Mouse (Mus musculus): ENCODE results near the gene Ifnar2. TPM values are rescaled to one million over a fixed set of nuclear protein-coding genes. Genes with fewer than 3 reads are reported as not detected.

The Ifnar2 gene
- polyA plus RNA-seq, 1 experiment from 2014 or later: 45.7 TPM

GRCm38 (mm10) chr16:91346491-91346890 lies 26.1 kb upstream of the Ifnar2 start:
- Histone ChIP-seq H3K36me3 (ENCODE audit: control insufficient read depth, insufficient read depth, low read length) (no peaks in the 10 kb centered on the region), H3K4me2 (ENCODE audit: low read depth, low read length) (no peak overlapping the region), H3K9me3 (ENCODE audit: control insufficient read depth, low read length) (no peaks in the 10 kb centered on the region), H3K27me3 (replicated peaks; ENCODE audit: control insufficient read depth, insufficient read depth, low read length) (no peaks in the 10 kb centered on the region), H3K27ac (ENCODE audit: low read length) (no peak overlapping the region), H3K4me1 (ENCODE audit: control insufficient read depth, insufficient read depth, low read length) (no peaks in the 10 kb centered on the region), H3K9ac (ENCODE audit: low read depth, low read length) (no peak overlapping the region), H3K4me3 (ENCODE audit: low read length) (no peak overlapping the region)
- ATAC-seq: no peak
- 66% methylated on average over 9 of the region's 9 CpGs for WGBS

DNA sequence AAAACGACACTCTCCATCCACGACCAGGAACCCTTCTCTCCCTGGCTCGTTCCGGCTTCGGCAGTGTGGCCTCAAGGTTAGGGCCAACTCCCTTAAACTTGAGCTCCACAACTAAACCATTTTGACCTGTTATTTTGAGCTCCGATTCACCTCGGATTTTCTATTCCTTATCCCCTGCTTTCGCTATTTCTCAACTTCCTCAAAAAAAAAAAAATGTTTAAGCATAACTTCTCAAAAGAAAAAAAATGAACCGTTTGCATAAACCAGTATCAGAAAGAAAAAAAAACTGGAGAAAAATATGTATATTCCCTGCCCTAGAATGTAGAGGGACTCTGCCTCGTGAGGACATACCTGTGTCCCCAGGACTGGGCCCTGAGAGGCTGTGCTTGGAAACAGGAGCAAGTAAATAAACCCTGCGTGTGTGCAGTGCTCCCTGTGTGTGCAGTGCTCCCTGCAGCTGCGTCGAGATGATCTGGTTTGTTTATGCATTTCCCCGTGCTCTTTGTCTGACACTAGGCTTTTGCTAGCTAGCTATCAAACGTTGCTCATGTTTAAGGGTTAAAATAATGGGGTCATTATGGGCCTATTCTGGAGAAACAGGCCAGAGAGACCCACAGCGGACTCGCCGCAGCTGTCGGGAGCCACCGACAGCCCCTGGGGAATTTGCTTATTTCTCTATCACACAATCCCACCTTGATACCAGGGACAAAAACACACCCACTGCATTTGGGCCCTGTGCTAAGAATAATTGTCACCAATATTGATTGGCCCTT lies 24.9 kb upstream of the Ifnar2 start:
- 60% methylated on average over 20 of the region's 20 CpGs for WGBS

GRCm38 (mm10) chr16:91348264-91348565 lies 24.4 kb upstream of the Ifnar2 start:
- Histone ChIP-seq H3K4me3 (ENCODE audit: low read length) (no peak overlapping the region), H3K27me3 (replicated peaks; ENCODE audit: control insufficient read depth, insufficient read depth, low read length) (no peaks in the 10 kb centered on the region), H3K36me3 (ENCODE audit: control insufficient read depth, insufficient read depth, low read length) (no peaks in the 10 kb centered on the region), H3K9ac (ENCODE audit: low read depth, low read length) (no peak overlapping the region), H3K4me2 (ENCODE audit: low read depth, low read length) (no peak overlapping the region), H3K27ac (ENCODE audit: low read length) (no peak overlapping the region), H3K9me3 (ENCODE audit: control insufficient read depth, low read length) (no peaks in the 10 kb centered on the region), H3K4me1 (ENCODE audit: control insufficient read depth, insufficient read depth, low read length) (no peaks in the 10 kb centered on the region)
- ATAC-seq: no peak
- WGBS: 78% methylated on average over 14 of the region's 14 CpGs

More for the DNA sequence above, 24.9 kb upstream of the Ifnar2 start:
- Histone ChIP-seq H3K27ac (ENCODE audit: low read length) (no peak overlapping the region), H3K27me3 (replicated peaks; ENCODE audit: control insufficient read depth, insufficient read depth, low read length) (no peaks in the 10 kb centered on the region), H3K4me2 (ENCODE audit: low read depth, low read length) (no peak overlapping the region), H3K9me3 (ENCODE audit: control insufficient read depth, low read length) (no peaks in the 10 kb centered on the region), H3K9ac (ENCODE audit: low read depth, low read length) (no peak overlapping the region), H3K4me1 (ENCODE audit: control insufficient read depth, insufficient read depth, low read length) (no peaks in the 10 kb centered on the region), H3K4me3 (ENCODE audit: low read length) (no peak overlapping the region), H3K36me3 (ENCODE audit: control insufficient read depth, insufficient read depth, low read length) (no peaks in the 10 kb centered on the region)
- ATAC-seq: no peak

GRCm38 (mm10) chr16:91348588-91349330 lies 23.8 kb upstream of the Ifnar2 start:
- Histone ChIP-seq H3K9ac (ENCODE audit: low read depth, low read length) (no peak overlapping the region), H3K9me3 (ENCODE audit: control insufficient read depth, low read length) (no peaks in the 10 kb centered on the region), H3K4me1 (ENCODE audit: control insufficient read depth, insufficient read depth, low read length) (no peaks in the 10 kb centered on the region), H3K27ac (ENCODE audit: low read length) (no peak overlapping the region), H3K36me3 (ENCODE audit: control insufficient read depth, insufficient read depth, low read length) (no peaks in the 10 kb centered on the region), H3K4me3 (ENCODE audit: low read length) (no peak overlapping the region), H3K27me3 (replicated peaks; ENCODE audit: control insufficient read depth, insufficient read depth, low read length) (no peaks in the 10 kb centered on the region), H3K4me2 (ENCODE audit: low read depth, low read length) (no peak overlapping the region)
- 70% methylated on average over 28 of the region's 28 CpGs for WGBS
- ATAC-seq: no peak

DNA sequence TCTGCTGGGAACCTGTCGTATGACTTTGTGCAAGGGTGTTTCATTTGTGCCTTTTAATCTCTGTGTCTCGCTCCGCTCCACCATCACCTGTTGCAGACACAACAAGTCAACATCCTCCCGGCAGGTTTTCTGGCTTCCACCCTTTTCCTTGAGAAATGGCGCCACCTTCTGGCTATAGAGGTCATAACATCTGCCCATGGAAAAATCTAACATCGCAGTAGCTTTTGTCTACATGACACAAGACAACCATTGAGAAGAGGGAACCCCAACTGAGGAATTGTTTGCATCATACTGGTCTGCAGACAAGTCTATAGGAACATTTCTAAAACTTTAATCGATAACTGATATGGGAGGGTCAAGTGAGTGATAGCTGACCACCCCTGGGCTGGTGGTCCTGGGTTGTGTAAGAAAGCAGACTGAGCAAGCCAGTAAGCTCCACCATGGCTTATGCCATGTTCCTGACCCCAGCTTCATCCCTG lies 20.5 kb upstream of the Ifnar2 start:
- ATAC-seq: peak; percentile 27; the same call in 1 of the 2 replicates
- H3K9ac ChIP-seq (ENCODE audit: low read depth, low read length): no peak overlapping the region
- H3K36me3 ChIP-seq (ENCODE audit: control insufficient read depth, insufficient read depth, low read length): no peaks in the 10 kb centered on the region
- H3K27me3 ChIP-seq (replicated peaks; ENCODE audit: control insufficient read depth, insufficient read depth, low read length): no peaks in the 10 kb centered on the region
- WGBS: 4% methylated on average over 7 of the region's 7 CpGs
- no peaks in the 10 kb centered on the region for H3K4me1 ChIP-seq (ENCODE audit: control insufficient read depth, insufficient read depth, low read length)
- H3K4me3 ChIP-seq (ENCODE audit: low read length): no peak overlapping the region
- no peak overlapping the region for H3K27ac ChIP-seq (ENCODE audit: low read length)
- no peaks in the 10 kb centered on the region for H3K9me3 ChIP-seq (ENCODE audit: control insufficient read depth, low read length)
- H3K4me2 ChIP-seq (ENCODE audit: low read depth, low read length): no peak overlapping the region

GRCm38 (mm10) chr16:91352749-91353148 lies 19.8 kb upstream of the Ifnar2 start:
- Histone ChIP-seq H3K9ac (ENCODE audit: low read depth, low read length) (no peak overlapping the region), H3K4me2 (ENCODE audit: low read depth, low read length) (no peak overlapping the region), H3K9me3 (ENCODE audit: control insufficient read depth, low read length) (no peaks in the 10 kb centered on the region), H3K27ac (ENCODE audit: low read length) (no peak overlapping the region), H3K4me3 (ENCODE audit: low read length) (no peak overlapping the region), H3K36me3 (ENCODE audit: control insufficient read depth, insufficient read depth, low read length) (no peaks in the 10 kb centered on the region), H3K4me1 (ENCODE audit: control insufficient read depth, insufficient read depth, low read length) (no peaks in the 10 kb centered on the region), H3K27me3 (replicated peaks; ENCODE audit: control insufficient read depth, insufficient read depth, low read length) (no peaks in the 10 kb centered on the region)
- WGBS: 56% methylated on average over 7 of the region's 7 CpGs
- peak; percentile 88 for ATAC-seq

- Histone ChIP-seq H3K27ac (ENCODE audit: low read length) (no peak overlapping the region), H3K4me3 (ENCODE audit: low read length) (no peak overlapping the region), H3K9me3 (ENCODE audit: control insufficient read depth, low read length) (no peaks in the 10 kb centered on the region), H3K36me3 (ENCODE audit: control insufficient read depth, insufficient read depth, low read length) (no peaks in the 10 kb centered on the region), H3K27me3 (replicated peaks; ENCODE audit: control insufficient read depth, insufficient read depth, low read length) (no peaks in the 10 kb centered on the region), H3K9ac (ENCODE audit: low read depth, low read length) (no peak overlapping the region), H3K4me1 (ENCODE audit: control insufficient read depth, insufficient read depth, low read length) (no peaks in the 10 kb centered on the region), H3K4me2 (ENCODE audit: low read depth, low read length) (no peak overlapping the region)
- WGBS: 83% methylated on average over 6 of the region's 6 CpGs
- ATAC-seq: peak; percentile 66; the same call in 1 of the 2 replicates
These were observed 19.4 kb upstream of the Ifnar2 start for GRCm38 (mm10) chr16:91353177-91353576.

- no peak for ATAC-seq
- 84% methylated on average over 5 of the region's 5 CpGs for WGBS
- H3K4me1 ChIP-seq (ENCODE audit: control insufficient read depth, insufficient read depth, low read length): no peaks in the 10 kb centered on the region
- no peak overlapping the region for H3K4me3 ChIP-seq (ENCODE audit: low read length)
- H3K36me3 ChIP-seq (ENCODE audit: control insufficient read depth, insufficient read depth, low read length): no peaks in the 10 kb centered on the region
- no peak overlapping the region for H3K4me2 ChIP-seq (ENCODE audit: low read depth, low read length)
- H3K27me3 ChIP-seq (replicated peaks; ENCODE audit: control insufficient read depth, insufficient read depth, low read length): no peaks in the 10 kb centered on the region
- H3K9me3 ChIP-seq (ENCODE audit: control insufficient read depth, low read length): no peaks in the 10 kb centered on the region
- no peak overlapping the region for H3K27ac ChIP-seq (ENCODE audit: low read length)
- no peak overlapping the region for H3K9ac ChIP-seq (ENCODE audit: low read depth, low read length)
These were observed 18.9 kb upstream of the Ifnar2 start for GRCm38 (mm10) chr16:91353638-91354037.

- H3K9me3 ChIP-seq (ENCODE audit: control insufficient read depth, low read length): no peaks in the 10 kb centered on the region
- H3K27ac ChIP-seq (ENCODE audit: low read length): no peak overlapping the region
- no peak overlapping the region for H3K4me3 ChIP-seq (ENCODE audit: low read length)
- no peaks in the 10 kb centered on the region for H3K36me3 ChIP-seq (ENCODE audit: control insufficient read depth, insufficient read depth, low read length)
- H3K4me1 ChIP-seq (ENCODE audit: control insufficient read depth, insufficient read depth, low read length): no peaks in the 10 kb centered on the region
- WGBS: 67% methylated on average over 4 of the region's 4 CpGs
- no peak overlapping the region for H3K4me2 ChIP-seq (ENCODE audit: low read depth, low read length)
- ATAC-seq: no peak
- no peaks in the 10 kb centered on the region for H3K27me3 ChIP-seq (replicated peaks; ENCODE audit: control insufficient read depth, insufficient read depth, low read length)
- no peak overlapping the region for H3K9ac ChIP-seq (ENCODE audit: low read depth, low read length)
These were observed 18.0 kb upstream of the Ifnar2 start for GRCm38 (mm10) chr16:91354599-91354998.

All from intestine, embryonic 16.5 days (tissue).